Mouse (Mus musculus): Measurements from ENCODE around the gene Cyp2w1. TPM values are rescaled to one million over a fixed set of nuclear protein-coding genes. Genes with fewer than 3 reads are reported as not detected.
A peak's percentile ranks its signal among the peaks of the same experiment; 100 is the strongest.

Gene Cyp2w1
- polyA plus RNA-seq, 1 experiment from 2014 or later = 18.1 TPM

DNA sequence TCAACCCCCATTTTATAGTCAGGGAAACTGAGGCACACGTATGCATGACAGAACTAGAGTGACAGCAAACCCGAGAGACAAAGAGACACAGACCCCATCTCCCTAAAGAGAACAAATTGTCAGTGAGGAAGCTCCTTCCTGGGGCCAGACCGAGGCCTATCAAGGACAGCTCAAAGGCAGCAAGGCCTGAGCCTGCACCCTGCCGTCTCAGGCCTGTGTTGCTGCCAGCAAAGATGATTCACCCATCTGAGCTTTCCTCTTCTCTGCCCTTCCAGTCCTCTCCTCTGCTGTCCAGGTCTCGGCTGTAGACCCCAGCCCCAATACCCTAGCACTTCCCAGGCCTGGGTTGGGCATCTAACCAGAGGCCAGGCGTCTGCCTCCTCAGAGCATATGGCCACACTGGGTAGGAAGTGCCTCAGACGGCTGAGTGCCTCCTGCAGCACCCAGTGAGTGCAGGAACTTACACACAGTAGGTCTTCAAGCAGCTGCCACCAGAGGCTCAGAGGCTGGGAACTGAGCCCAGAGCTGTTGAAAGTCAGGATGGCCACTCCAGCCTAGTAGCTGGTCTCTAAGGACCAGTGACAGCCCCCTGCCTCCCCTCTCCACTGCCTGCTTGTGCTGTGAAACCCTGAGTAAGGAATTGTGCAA lies 25.3 kb upstream of the Cyp2w1 start:
- no peak for ATAC-seq
- H3K27ac ChIP-seq (ENCODE audit: low read depth, low read length) = no peak overlapping the region
- H3K9ac ChIP-seq (ENCODE audit: low read depth, low read length) = no peak overlapping the region
- no peak for TF ChIP-seq CTCF (IDR thresholded peaks at IDR 0.05; ENCODE audit: low read depth)
- H3K4me2 ChIP-seq (replicated peaks; ENCODE audit: low read depth) = no peak overlapping the region
- H3K9me3 ChIP-seq (ENCODE audit: control insufficient read depth) = no peaks in the 10 kb centered on the region
- H3K36me3 ChIP-seq (ENCODE audit: control insufficient read depth, insufficient read depth) = no peaks in the 10 kb centered on the region
- 0 out of 2 replicates have a peak, but pooled peaks cover 7% of the 10 kb centered on the region for H3K4me1 ChIP-seq (replicated peaks; ENCODE audit: control insufficient read depth, insufficient read depth, low read length)
- WGBS = 78% methylated on average over 7 of the region's 7 CpGs
- H3K4me3 ChIP-seq (ENCODE audit: low read depth, low read length) = no peak overlapping the region
- no peaks in the 10 kb centered on the region for H3K27me3 ChIP-seq (replicated peaks; ENCODE audit: control insufficient read depth, insufficient read depth, low read length)

- ATAC-seq = no peak
- no peak overlapping the region for H3K9ac ChIP-seq (ENCODE audit: low read depth, low read length)
- no peak for TF ChIP-seq CTCF (IDR thresholded peaks at IDR 0.05; ENCODE audit: low read depth)
- no peak overlapping the region for H3K27ac ChIP-seq (ENCODE audit: low read depth, low read length)
- no peaks in the 10 kb centered on the region for H3K36me3 ChIP-seq (ENCODE audit: control insufficient read depth, insufficient read depth)
- no peaks in the 10 kb centered on the region for H3K27me3 ChIP-seq (replicated peaks; ENCODE audit: control insufficient read depth, insufficient read depth, low read length)
- 0 out of 2 replicates have a peak, but pooled peaks cover 7% of the 10 kb centered on the region for H3K4me1 ChIP-seq (replicated peaks; ENCODE audit: control insufficient read depth, insufficient read depth, low read length)
- whole genome bisulfite sequencing = 63% methylated on average over 7 of the region's 7 CpGs
- H3K4me3 ChIP-seq (ENCODE audit: low read depth, low read length) = no peak overlapping the region
- H3K9me3 ChIP-seq (ENCODE audit: control insufficient read depth) = no peaks in the 10 kb centered on the region
- H3K4me2 ChIP-seq (replicated peaks; ENCODE audit: low read depth) = no peak overlapping the region
Measured at GRCm38 (mm10) chr5:139327634-139328020, 24.8 kb upstream of the Cyp2w1 start.

- 73% methylated on average over 7 of the region's 7 CpGs for WGBS
- H3K9ac ChIP-seq (ENCODE audit: low read depth, low read length) = no peak overlapping the region
- TF ChIP-seq CTCF (IDR thresholded peaks at IDR 0.05; ENCODE audit: low read depth) = no peak
- ATAC-seq = no peak
- peaks cover 3% of the 10 kb centered on the region for H3K4me1 ChIP-seq (replicated peaks; ENCODE audit: control insufficient read depth, insufficient read depth, low read length)
- no peak overlapping the region for H3K4me2 ChIP-seq (replicated peaks; ENCODE audit: low read depth)
- H3K9me3 ChIP-seq (ENCODE audit: control insufficient read depth) = no peaks in the 10 kb centered on the region
- H3K27me3 ChIP-seq (replicated peaks; ENCODE audit: control insufficient read depth, insufficient read depth, low read length) = no peaks in the 10 kb centered on the region
- H3K4me3 ChIP-seq (ENCODE audit: low read depth, low read length) = no peak overlapping the region
- H3K27ac ChIP-seq (ENCODE audit: low read depth, low read length) = no peak overlapping the region
- peaks cover 6% of the 10 kb centered on the region for H3K36me3 ChIP-seq (ENCODE audit: control insufficient read depth, insufficient read depth)
Measured at GRCm38 (mm10) chr5:139330766-139331165, 21.7 kb upstream of the Cyp2w1 start.

- peak overlapping the region; percentile 97 for H3K27ac ChIP-seq (ENCODE audit: low read depth, low read length)
- no peak overlapping the region for H3K4me3 ChIP-seq (ENCODE audit: low read depth, low read length)
- H3K36me3 ChIP-seq (ENCODE audit: control insufficient read depth, insufficient read depth) = peaks cover 13% of the 10 kb centered on the region
- H3K27me3 ChIP-seq (replicated peaks; ENCODE audit: control insufficient read depth, insufficient read depth, low read length) = no peaks in the 10 kb centered on the region
- 7% methylated on average over 8 of the region's 8 CpGs for WGBS
- peak overlapping the region; percentile 25; the same call in 1 of the 2 replicates for H3K4me2 ChIP-seq (replicated peaks; ENCODE audit: low read depth)
- peak; percentile 98 for TF ChIP-seq CTCF (IDR thresholded peaks at IDR 0.05; ENCODE audit: low read depth)
- H3K4me1 ChIP-seq (replicated peaks; ENCODE audit: control insufficient read depth, insufficient read depth, low read length) = peaks cover 3% of the 10 kb centered on the region
- no peaks in the 10 kb centered on the region for H3K9me3 ChIP-seq (ENCODE audit: control insufficient read depth)
- ATAC-seq = peak; percentile 46
- no peak overlapping the region for H3K9ac ChIP-seq (ENCODE audit: low read depth, low read length)
Measured at GRCm38 (mm10) chr5:139331742-139332141, 20.7 kb upstream of the Cyp2w1 start.

DNA sequence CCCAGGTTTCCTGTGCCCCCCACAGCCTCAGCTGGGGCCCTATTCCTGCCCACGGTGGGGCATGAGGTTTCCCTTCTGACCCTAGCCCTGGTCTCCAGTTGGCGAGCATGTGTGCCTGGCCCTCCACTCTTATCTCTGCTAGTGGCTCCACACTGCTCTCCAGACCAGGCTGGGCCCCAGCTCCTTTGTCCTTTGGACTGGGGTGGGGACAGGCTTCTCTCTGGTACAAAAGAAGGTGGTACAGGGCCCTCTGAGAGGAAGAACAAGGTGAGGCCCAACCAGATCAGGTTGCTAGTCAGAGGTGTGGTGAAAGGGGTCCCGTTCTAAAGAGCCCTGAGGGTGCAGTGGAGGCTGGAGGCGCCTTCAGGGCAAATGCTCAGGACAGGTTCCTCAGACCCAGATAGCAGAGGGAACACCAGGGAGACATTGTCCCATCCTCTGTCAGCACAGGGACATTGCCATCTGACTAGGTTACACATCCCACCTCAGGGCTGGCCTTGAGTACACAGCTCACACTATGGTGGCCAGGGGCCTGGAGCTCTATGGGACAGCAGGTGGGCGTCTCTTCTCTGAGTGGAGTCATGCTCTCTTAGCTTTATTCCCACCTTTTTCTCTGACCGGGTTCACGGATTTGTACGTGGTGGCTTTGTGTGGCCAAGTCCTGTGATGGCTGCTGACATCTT lies 19.7 kb upstream of the Cyp2w1 start:
- ATAC-seq = peak; percentile 89
- 52% methylated on average over 8 of the region's 8 CpGs for WGBS
- no peak overlapping the region for H3K4me3 ChIP-seq (ENCODE audit: low read depth, low read length)

DNA sequence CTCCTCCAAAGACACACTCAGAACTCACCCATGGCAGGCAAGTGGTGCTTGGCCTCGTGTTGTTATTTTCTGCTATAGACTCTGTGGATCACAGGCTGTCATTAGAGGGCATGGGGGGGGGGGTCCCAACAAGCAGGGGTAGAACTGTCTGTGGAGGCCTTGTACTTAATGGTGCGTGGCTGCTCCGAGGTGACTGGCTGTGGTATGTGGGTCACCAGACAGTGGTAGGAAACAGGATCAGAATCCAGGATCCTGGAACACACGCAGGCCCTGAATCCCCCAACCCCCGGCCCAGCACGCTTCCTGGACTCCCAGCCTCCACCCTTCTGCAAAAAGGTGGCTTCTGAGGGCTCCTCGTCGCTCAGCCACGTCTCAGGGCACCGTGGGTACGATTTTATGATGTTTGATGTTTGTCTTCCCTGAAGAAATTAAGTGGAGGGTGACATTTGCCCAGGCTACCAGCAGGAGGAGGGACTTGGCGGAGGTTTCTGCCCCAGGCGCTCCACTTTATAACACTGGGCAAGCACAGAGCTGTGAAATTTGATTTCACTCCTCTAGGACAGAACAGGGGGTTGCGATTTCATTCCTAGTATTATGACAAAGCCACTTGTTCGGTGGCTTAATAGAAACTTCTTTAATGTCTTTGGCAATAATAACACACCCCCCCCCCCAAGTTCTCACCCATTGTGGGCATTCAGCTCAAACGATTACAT lies 19.0 kb upstream of the Cyp2w1 start:
- Histone ChIP-seq H3K9me3 (ENCODE audit: control insufficient read depth) (no peaks in the 10 kb centered on the region), H3K4me1 (replicated peaks; ENCODE audit: control insufficient read depth, insufficient read depth, low read length) (peaks cover 3% of the 10 kb centered on the region), H3K4me2 (replicated peaks; ENCODE audit: low read depth) (peak overlapping the region; percentile 25; the same call in 1 of the 2 replicates), H3K27ac (ENCODE audit: low read depth, low read length) (peak overlapping the region; percentile 97), H3K36me3 (ENCODE audit: control insufficient read depth, insufficient read depth) (peaks cover 26% of the 10 kb centered on the region), H3K4me3 (ENCODE audit: low read depth, low read length) (no peak overlapping the region; the same call in 1 of the 2 replicates), H3K27me3 (replicated peaks; ENCODE audit: control insufficient read depth, insufficient read depth, low read length) (no peaks in the 10 kb centered on the region), H3K9ac (ENCODE audit: low read depth, low read length) (0 out of 2 replicates have a peak overlapping the region, but pooled peaks have one; percentile 26)
- TF ChIP-seq CTCF (IDR thresholded peaks at IDR 0.05; ENCODE audit: low read depth) = peak; percentile 63
- no peak for ATAC-seq
- 49% methylated on average over 16 of the region's 16 CpGs for WGBS

More for the DNA sequence above, 19.7 kb upstream of the Cyp2w1 start:
- H3K27ac ChIP-seq (ENCODE audit: low read depth, low read length) = peak overlapping the region; percentile 97
- H3K4me1 ChIP-seq (replicated peaks; ENCODE audit: control insufficient read depth, insufficient read depth, low read length) = peaks cover 3% of the 10 kb centered on the region
- peak overlapping the region; percentile 25 for H3K4me2 ChIP-seq (replicated peaks; ENCODE audit: low read depth)
- no peaks in the 10 kb centered on the region for H3K27me3 ChIP-seq (replicated peaks; ENCODE audit: control insufficient read depth, insufficient read depth, low read length)
- H3K9ac ChIP-seq (ENCODE audit: low read depth, low read length) = peak overlapping the region; percentile 26; the same call in 1 of the 2 replicates
- no peak for TF ChIP-seq CTCF (IDR thresholded peaks at IDR 0.05; ENCODE audit: low read depth)
- H3K9me3 ChIP-seq (ENCODE audit: control insufficient read depth) = no peaks in the 10 kb centered on the region
- H3K36me3 ChIP-seq (ENCODE audit: control insufficient read depth, insufficient read depth) = peaks cover 21% of the 10 kb centered on the region
